Mouse (Mus musculus): ENCODE measurements around the gene Clcc1. TPM values are rescaled to one million over a fixed set of nuclear protein-coding genes. Genes with fewer than 3 reads are reported as not detected.
"Not testable (repeated sequence)": the region's sequence is repeated elsewhere in the genome, so short reads cannot be mapped to it uniquely, and the experiment has no call there.

Gene Clcc1
- polyA plus RNA-seq, 1 experiment from 2014 or later: 64.3 TPM

DNA sequence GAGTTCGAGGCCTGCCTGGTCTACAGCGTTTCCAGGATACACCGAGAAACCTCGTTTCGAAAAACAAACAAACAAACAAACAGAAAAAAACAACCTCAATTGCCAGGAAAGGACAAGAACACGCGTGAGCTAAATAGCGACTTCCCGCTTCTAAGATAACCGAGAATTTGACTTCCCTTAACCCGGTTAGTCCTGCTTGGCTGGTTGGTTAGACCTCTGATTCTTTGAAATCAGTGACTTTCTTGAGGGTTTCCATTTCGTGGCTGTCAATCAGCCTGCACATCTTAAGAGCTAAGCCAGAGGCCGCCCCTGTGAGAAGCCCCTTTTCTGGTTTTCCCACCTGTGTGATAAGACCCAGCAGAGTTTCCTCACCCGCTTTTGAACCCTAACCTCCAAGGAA is 853 bp downstream of the Clcc1 start:
- 28% methylated on average over 14 of the region's 14 CpGs for WGBS
- Histone ChIP-seq H3K27ac (ENCODE audit: low read depth, low read length) (no peak overlapping the region), H3K36me3 (ENCODE audit: control insufficient read depth, insufficient read depth, low read length) (no peaks in the 10 kb centered on the region), H3K4me3 (ENCODE audit: low read length) (peak overlapping the region; percentile 85), H3K9me3 (ENCODE audit: control insufficient read depth, low read length) (no peaks in the 10 kb centered on the region), H3K9ac (ENCODE audit: low read depth, low read length) (peak overlapping the region; percentile 86), H3K4me1 (ENCODE audit: control insufficient read depth, insufficient read depth, low read length) (peaks cover 7% of the 10 kb centered on the region), H3K4me2 (replicated peaks; ENCODE audit: low read depth, low read length) (peak overlapping the region; percentile 68), H3K27me3 (ENCODE audit: control insufficient read depth, insufficient read depth, low read length) (no peaks in the 10 kb centered on the region)
- no peak for ATAC-seq (ENCODE audit: low FRiP score, low TSS enrichment)

DNA sequence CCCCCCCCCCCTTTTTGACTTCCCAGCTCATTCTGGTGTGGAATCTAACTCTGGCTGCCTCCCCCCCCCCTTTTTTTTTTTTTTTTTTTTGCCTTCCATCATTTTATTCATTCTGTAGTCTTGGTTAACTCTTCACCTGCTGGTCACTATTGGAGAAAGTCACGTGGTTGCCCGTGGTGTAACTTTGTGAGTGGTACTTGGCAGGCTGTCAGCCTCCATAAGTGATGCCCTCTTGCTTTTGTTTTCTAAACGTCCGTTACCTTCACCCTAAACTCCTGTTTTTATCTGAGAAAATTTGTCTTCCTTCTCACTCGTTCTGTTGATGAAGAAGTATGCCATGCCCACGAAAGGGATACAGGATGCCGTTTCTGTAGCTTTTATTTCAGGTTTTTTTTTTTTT is 1.8 kb downstream of the Clcc1 start:
- peak overlapping the region; percentile 68; the same call in 1 of the 2 replicates for H3K4me2 ChIP-seq (replicated peaks; ENCODE audit: low read depth, low read length)
- H3K27ac ChIP-seq (ENCODE audit: low read depth, low read length): no peak overlapping the region
- H3K36me3 ChIP-seq (ENCODE audit: control insufficient read depth, insufficient read depth, low read length): no peaks in the 10 kb centered on the region
- H3K9me3 ChIP-seq (ENCODE audit: control insufficient read depth, low read length): no peaks in the 10 kb centered on the region
- ATAC-seq (ENCODE audit: low FRiP score, low TSS enrichment): no peak
- no peak overlapping the region for H3K4me3 ChIP-seq (ENCODE audit: low read length)
- no peaks in the 10 kb centered on the region for H3K27me3 ChIP-seq (ENCODE audit: control insufficient read depth, insufficient read depth, low read length)
- WGBS: 85% methylated on average over 7 of the region's 7 CpGs
- peaks cover 7% of the 10 kb centered on the region for H3K4me1 ChIP-seq (ENCODE audit: control insufficient read depth, insufficient read depth, low read length)
- no peak overlapping the region for H3K9ac ChIP-seq (ENCODE audit: low read depth, low read length)

DNA sequence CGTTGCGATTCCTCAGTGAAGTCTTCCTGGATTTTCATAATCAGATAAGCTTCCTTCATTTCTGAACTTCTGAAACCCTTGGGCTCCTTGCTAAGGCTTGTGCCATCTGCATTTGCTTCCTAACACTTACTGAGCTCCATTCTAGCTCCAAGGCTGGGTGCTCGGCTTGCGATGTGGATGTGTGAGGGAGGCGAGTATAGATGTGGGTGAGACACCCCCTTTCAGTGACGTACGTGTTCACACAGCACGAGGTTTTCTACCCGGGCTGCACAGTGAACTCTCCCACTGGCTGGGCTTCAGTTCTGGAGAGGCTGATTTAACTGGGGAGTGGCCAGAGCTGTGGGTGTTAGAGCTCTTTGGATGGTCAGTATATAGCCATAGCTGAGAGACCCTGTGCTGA is 4.9 kb downstream of the Clcc1 start:
- H3K4me3 ChIP-seq (ENCODE audit: low read length): no peak overlapping the region
- ATAC-seq (ENCODE audit: low FRiP score, low TSS enrichment): no peak
- peaks cover 21% of the 10 kb centered on the region for H3K36me3 ChIP-seq (ENCODE audit: control insufficient read depth, insufficient read depth, low read length)
- no peaks in the 10 kb centered on the region for H3K27me3 ChIP-seq (ENCODE audit: control insufficient read depth, insufficient read depth, low read length)
- 92% methylated on average over 9 of the region's 9 CpGs for WGBS
- no peak overlapping the region for H3K27ac ChIP-seq (ENCODE audit: low read depth, low read length)
- H3K4me2 ChIP-seq (replicated peaks; ENCODE audit: low read depth, low read length): no peak overlapping the region
- H3K9me3 ChIP-seq (ENCODE audit: control insufficient read depth, low read length): no peaks in the 10 kb centered on the region
- H3K9ac ChIP-seq (ENCODE audit: low read depth, low read length): no peak overlapping the region
- peaks cover 7% of the 10 kb centered on the region for H3K4me1 ChIP-seq (ENCODE audit: control insufficient read depth, insufficient read depth, low read length)

DNA sequence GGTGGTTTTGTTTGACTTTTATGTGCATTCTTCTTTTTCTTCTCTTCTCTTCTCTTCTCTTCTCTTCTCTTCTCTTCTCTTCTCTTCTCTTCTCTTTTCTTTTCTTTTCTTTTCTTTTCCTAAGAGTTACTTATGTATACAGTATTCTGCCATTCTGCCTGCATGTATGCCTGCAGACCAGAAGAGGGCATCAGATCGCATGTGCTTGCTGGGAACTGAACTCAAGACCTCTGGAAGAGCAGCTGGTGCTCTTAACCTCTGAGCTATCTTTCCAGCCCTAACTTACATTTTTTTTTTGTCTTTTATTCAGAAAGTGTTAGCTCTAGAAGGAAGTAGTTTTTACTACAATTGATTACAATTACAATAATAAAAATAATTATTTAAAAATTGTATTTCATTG is 7.2 kb downstream of the Clcc1 start:
- Histone ChIP-seq H3K9ac (ENCODE audit: low read depth, low read length) (no peak overlapping the region), H3K9me3 (ENCODE audit: control insufficient read depth, low read length) (no peaks in the 10 kb centered on the region), H3K4me1 (ENCODE audit: control insufficient read depth, insufficient read depth, low read length) (no peaks in the 10 kb centered on the region), H3K27ac (ENCODE audit: low read depth, low read length) (no peak overlapping the region), H3K4me2 (replicated peaks; ENCODE audit: low read depth, low read length) (no peak overlapping the region), H3K27me3 (ENCODE audit: control insufficient read depth, insufficient read depth, low read length) (no peaks in the 10 kb centered on the region), H3K36me3 (ENCODE audit: control insufficient read depth, insufficient read depth, low read length) (peaks cover 30% of the 10 kb centered on the region), H3K4me3 (ENCODE audit: low read length) (no peak overlapping the region)
- 79% methylated on average over 1 of the region's 1 CpGs for WGBS
- ATAC-seq (ENCODE audit: low FRiP score, low TSS enrichment): no peak

DNA sequence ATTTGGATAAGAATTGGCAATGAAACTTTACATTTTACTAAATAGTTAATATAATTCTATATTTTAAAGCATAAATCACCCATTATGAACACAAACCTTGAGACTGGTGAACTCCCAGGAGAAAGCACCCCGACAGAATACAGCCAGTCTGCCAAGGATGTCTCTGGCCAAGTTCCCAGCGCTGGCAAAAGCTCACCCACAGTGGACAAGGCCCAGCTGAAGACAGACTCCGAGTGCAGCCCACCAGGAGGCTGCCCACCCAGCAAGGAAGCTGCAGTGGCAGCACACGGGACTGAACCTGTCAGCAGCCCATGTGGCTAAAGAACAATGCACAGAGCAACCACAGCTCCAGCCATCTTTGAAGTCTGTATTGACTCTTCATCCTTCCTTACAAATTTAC is 22.9 kb downstream of the Clcc1 start:
- no peak overlapping the region for H3K9ac ChIP-seq (ENCODE audit: low read depth, low read length)
- WGBS: 87% methylated on average over 4 of the region's 4 CpGs
- H3K27ac ChIP-seq (ENCODE audit: low read depth, low read length): no peak overlapping the region
- no peak for ATAC-seq (ENCODE audit: low FRiP score, low TSS enrichment)
- H3K4me1 ChIP-seq (ENCODE audit: control insufficient read depth, insufficient read depth, low read length): no peaks in the 10 kb centered on the region
- H3K27me3 ChIP-seq (ENCODE audit: control insufficient read depth, insufficient read depth, low read length): no peaks in the 10 kb centered on the region
- H3K4me2 ChIP-seq (replicated peaks; ENCODE audit: low read depth, low read length): no peak overlapping the region
- peaks cover 88% of the 10 kb centered on the region for H3K36me3 ChIP-seq (ENCODE audit: control insufficient read depth, insufficient read depth, low read length)
- H3K4me3 ChIP-seq (ENCODE audit: low read length): no peak overlapping the region
- H3K9me3 ChIP-seq (ENCODE audit: control insufficient read depth, low read length): no peaks in the 10 kb centered on the region

DNA sequence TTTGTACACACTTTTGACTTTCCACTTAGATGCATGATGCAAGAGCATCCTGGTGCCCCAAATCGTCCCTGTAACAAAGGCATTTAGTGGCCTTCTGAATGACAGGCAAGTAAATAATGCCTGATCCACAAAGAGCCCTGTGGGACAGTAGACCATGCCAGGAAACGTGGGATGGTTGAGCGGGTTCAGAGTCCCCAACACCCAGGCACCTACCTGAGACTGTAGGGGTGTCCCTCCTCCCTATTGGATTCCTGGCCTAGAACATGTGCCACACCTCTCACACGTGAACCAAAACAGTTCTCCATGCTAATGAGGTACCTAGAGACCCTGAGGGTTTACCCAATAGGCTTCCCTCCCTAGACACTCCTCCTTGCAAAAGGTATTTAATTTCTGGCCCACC is 27.3 kb downstream of the Clcc1 start:
- Histone ChIP-seq H3K27me3 (ENCODE audit: control insufficient read depth, insufficient read depth, low read length) (no peaks in the 10 kb centered on the region), H3K27ac (ENCODE audit: low read depth, low read length) (no peak overlapping the region), H3K4me1 (ENCODE audit: control insufficient read depth, insufficient read depth, low read length) (no peaks in the 10 kb centered on the region), H3K9me3 (ENCODE audit: control insufficient read depth, low read length) (no peaks in the 10 kb centered on the region), H3K4me2 (replicated peaks; ENCODE audit: low read depth, low read length) (no peak overlapping the region), H3K36me3 (ENCODE audit: control insufficient read depth, insufficient read depth, low read length) (peaks cover 90% of the 10 kb centered on the region), H3K9ac (ENCODE audit: low read depth, low read length) (no peak overlapping the region), H3K4me3 (ENCODE audit: low read length) (no peak overlapping the region)
- no peak for ATAC-seq (ENCODE audit: low FRiP score, low TSS enrichment)
- 80% methylated on average over 4 of the region's 4 CpGs for WGBS

DNA sequence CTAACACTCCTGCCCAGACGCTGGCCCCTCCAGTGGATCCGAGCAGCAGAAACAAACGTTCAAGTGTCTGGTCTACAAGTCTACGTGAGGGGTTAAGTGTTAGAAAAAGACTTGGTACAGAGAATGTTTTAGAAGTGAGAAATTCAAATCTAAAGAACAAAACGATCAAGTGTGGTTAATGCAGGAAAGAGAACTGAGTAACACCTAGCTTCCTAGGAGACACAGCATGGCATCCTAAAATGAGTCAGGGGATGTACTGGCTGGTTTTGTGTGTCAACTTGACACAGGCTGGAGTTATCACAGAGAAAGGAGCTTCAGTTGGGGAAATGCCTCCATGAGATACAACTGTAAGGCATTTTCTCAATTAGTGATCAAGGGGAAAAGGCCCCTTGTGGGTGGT is 29.9 kb downstream of the Clcc1 start:
- ATAC-seq (ENCODE audit: low FRiP score, low TSS enrichment); H3K9me3 ChIP-seq (ENCODE audit: control insufficient read depth, low read length): not testable (repeated sequence)
- peaks cover 81% of the 10 kb centered on the region for H3K36me3 ChIP-seq (ENCODE audit: control insufficient read depth, insufficient read depth, low read length)

DNA sequence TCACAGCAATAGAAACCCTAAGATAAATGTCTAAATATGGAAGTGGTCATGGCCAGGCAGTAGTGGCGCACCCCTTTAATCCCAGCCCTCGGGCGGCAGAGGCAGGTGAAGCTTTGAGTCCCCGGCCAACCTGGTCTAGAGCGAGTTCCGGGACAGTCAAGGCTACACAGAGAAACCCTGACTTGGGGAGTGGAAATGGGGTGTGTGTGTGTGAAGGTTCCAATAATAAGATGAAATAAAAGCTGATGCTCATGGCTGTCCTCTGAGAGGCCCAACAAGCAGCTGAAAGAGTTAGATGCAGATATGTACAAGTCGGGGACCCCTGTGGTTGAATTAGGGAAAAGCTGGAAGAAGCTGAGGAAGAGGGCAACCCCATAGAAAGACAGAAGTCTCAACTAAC is 32.0 kb downstream of the Clcc1 start:
- no peaks in the 10 kb centered on the region for H3K27me3 ChIP-seq (ENCODE audit: control insufficient read depth, insufficient read depth, low read length)
- H3K4me2 ChIP-seq (replicated peaks; ENCODE audit: low read depth, low read length): no peak overlapping the region
- no peak overlapping the region for H3K9ac ChIP-seq (ENCODE audit: low read depth, low read length)
- 95% methylated on average over 7 of the region's 7 CpGs for WGBS
- no peaks in the 10 kb centered on the region for H3K4me1 ChIP-seq (ENCODE audit: control insufficient read depth, insufficient read depth, low read length)
- no peak overlapping the region for H3K27ac ChIP-seq (ENCODE audit: low read depth, low read length)
- no peak overlapping the region for H3K4me3 ChIP-seq (ENCODE audit: low read length)
- peaks cover 74% of the 10 kb centered on the region for H3K36me3 ChIP-seq (ENCODE audit: control insufficient read depth, insufficient read depth, low read length)
- ATAC-seq (ENCODE audit: low FRiP score, low TSS enrichment): no peak
- no peaks in the 10 kb centered on the region for H3K9me3 ChIP-seq (ENCODE audit: control insufficient read depth, low read length)

More for the DNA sequence above, 29.9 kb downstream of the Clcc1 start:
- H3K27ac ChIP-seq (ENCODE audit: low read depth, low read length); H3K4me2 ChIP-seq (replicated peaks; ENCODE audit: low read depth, low read length); H3K4me1 ChIP-seq (ENCODE audit: control insufficient read depth, insufficient read depth, low read length); H3K9ac ChIP-seq (ENCODE audit: low read depth, low read length); H3K4me3 ChIP-seq (ENCODE audit: low read length); H3K27me3 ChIP-seq (ENCODE audit: control insufficient read depth, insufficient read depth, low read length): not testable (repeated sequence)
- WGBS: 92% methylated on average over 5 of the region's 5 CpGs

DNA sequence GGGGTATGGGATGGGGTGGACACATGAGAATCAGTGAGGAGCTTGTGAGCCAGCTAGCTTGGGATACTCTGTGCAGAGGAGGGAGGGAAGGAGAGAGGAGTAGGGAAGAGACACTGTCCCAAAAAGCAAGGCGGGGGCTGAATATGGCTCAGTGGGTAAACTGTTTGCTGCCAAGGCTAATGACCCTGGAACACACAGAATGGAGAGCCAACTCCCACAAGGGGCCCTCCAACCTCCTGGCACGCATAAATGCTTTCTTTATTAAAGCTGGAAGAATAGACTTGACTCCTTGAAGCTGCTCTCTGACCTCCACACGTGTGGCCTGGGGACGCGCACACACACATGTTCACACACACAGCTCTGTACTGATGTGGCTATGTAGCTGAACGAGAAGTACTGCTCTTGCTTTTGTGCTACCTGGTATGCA is 35.3 kb downstream of the Clcc1 start:
- H3K4me2 ChIP-seq (replicated peaks; ENCODE audit: low read depth, low read length): no peak overlapping the region
- no peaks in the 10 kb centered on the region for H3K4me1 ChIP-seq (ENCODE audit: control insufficient read depth, insufficient read depth, low read length)
- no peak overlapping the region for H3K27ac ChIP-seq (ENCODE audit: low read depth, low read length)
- H3K27me3 ChIP-seq (ENCODE audit: control insufficient read depth, insufficient read depth, low read length): no peaks in the 10 kb centered on the region
- 82% methylated on average over 6 of the region's 6 CpGs for WGBS
- H3K9ac ChIP-seq (ENCODE audit: low read depth, low read length): no peak overlapping the region
- H3K36me3 ChIP-seq (ENCODE audit: control insufficient read depth, insufficient read depth, low read length): peaks cover 49% of the 10 kb centered on the region
- no peak for ATAC-seq (ENCODE audit: low FRiP score, low TSS enrichment)
- no peak overlapping the region for H3K4me3 ChIP-seq (ENCODE audit: low read length)
- no peaks in the 10 kb centered on the region for H3K9me3 ChIP-seq (ENCODE audit: control insufficient read depth, low read length)

DNA sequence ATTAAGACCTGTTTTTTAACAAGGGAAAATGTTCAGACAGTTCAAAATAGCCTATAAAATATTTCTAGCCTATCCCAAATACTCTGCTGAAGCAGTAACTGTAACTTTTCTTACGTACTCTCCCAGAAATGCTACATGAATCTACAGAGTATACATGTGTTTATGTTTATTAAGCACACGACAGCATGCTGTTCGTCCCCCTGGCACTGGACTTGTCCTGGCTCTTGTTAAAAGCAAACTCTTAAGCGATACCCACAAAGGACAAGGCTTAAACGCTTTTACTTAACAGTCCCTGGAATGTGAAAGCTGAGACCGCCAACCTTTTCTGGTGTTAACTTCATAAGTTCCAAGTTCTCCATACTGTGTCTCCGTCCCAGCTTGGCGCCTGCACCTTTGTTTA is 35.7 kb downstream of the Clcc1 start:
- Histone ChIP-seq H3K27ac (ENCODE audit: low read depth, low read length) (no peak overlapping the region), H3K27me3 (ENCODE audit: control insufficient read depth, insufficient read depth, low read length) (no peaks in the 10 kb centered on the region), H3K4me3 (ENCODE audit: low read length) (no peak overlapping the region), H3K36me3 (ENCODE audit: control insufficient read depth, insufficient read depth, low read length) (peaks cover 45% of the 10 kb centered on the region), H3K4me1 (ENCODE audit: control insufficient read depth, insufficient read depth, low read length) (no peaks in the 10 kb centered on the region), H3K9ac (ENCODE audit: low read depth, low read length) (no peak overlapping the region), H3K9me3 (ENCODE audit: control insufficient read depth, low read length) (no peaks in the 10 kb centered on the region), H3K4me2 (replicated peaks; ENCODE audit: low read depth, low read length) (no peak overlapping the region)
- 91% methylated on average over 8 of the region's 8 CpGs for WGBS
- no peak for ATAC-seq (ENCODE audit: low FRiP score, low TSS enrichment)

Measured in kidney, embryonic 14.5 days (tissue).